Mouse (Mus musculus) gastrocnemius, adult 2 months (tissue): ENCODE results near the gene Tmem132c. TPM values are rescaled to one million over a fixed set of nuclear protein-coding genes. Genes with fewer than 3 reads are reported as not detected.
A peak's percentile ranks its signal among the peaks of the same experiment; 100 is the strongest.

Experiments
- DNase-seq: peaks from one replicate; pipeline ENCODE4 v3.0.0; 2022
- H3K27ac ChIP-seq: fragments of 200-600 bp; 2 replicates; pipeline ENCODE4 v1.8.1; 2022; ENCODE audit warnings: mild to moderate bottlenecking
- H3K4me3 ChIP-seq: fragments of 200-600 bp; 2 replicates; pipeline ENCODE4 v1.8.1; 2022; ENCODE audit warnings: mild to moderate bottlenecking, moderate library complexity
- CTCF ChIP-seq: fragments of 200-600 bp; IDR thresholded peaks from 2 replicates; pipeline ENCODE4 v1.8.1; 2022; ENCODE audit warnings: antibody characterized with exemption, mild to moderate bottlenecking, moderate library complexity
- intact Hi-C: fragments of 180-260 bp; cut with DNase I; formaldehyde crosslinking; loops from one replicate; pipeline ENCODE4 v1.15.1; 2025
- total RNA-seq, 2 experiments: library from RNA; stranded (reverse); gene quantifications; 2 replicates each; pipeline ENCODE4 v1.2.3; 2021

Gene Tmem132c
- total RNA-seq, 2 experiments from 2014 or later, result 0.17 TPM; not detected in 1

- TF ChIP-seq CTCF, result peak; percentile 35
- intact Hi-C loops, result no loop called here
- no peak for DNase-seq
- Histone ChIP-seq H3K4me3 (no peak overlapping the region), H3K27ac (no peak overlapping the region)
Observed at GRCm38 (mm10) chr5:127587854-127588253, 346.2 kb downstream of the Tmem132c start.

- TF ChIP-seq CTCF, result no peak
- no peak overlapping the region for H3K4me3 ChIP-seq
- no peak for DNase-seq
- no peak overlapping the region for H3K27ac ChIP-seq
- intact Hi-C loops, result loop anchor here (5.0 kb wide), 1 partner anchor 55 kb away; no protein-coding TSS in a partner anchor
Observed at GRCm38 (mm10) chr5:127592406-127592805, 350.8 kb downstream of the Tmem132c start.

- peak; percentile 59 for TF ChIP-seq CTCF
- intact Hi-C loops, result loop anchor here (5.0 kb wide), 1 partner anchor 54 kb away; no protein-coding TSS in a partner anchor
- no peak overlapping the region for H3K27ac ChIP-seq
- DNase-seq, result no peak
- H3K4me3 ChIP-seq, result no peak overlapping the region
Observed at GRCm38 (mm10) chr5:127592854-127593253, 351.2 kb downstream of the Tmem132c start.

- DNase-seq, result peak; percentile 42
- no peak for TF ChIP-seq CTCF
- Histone ChIP-seq H3K27ac (peak overlapping the region; percentile 86), H3K4me3 (no peak overlapping the region)
- intact Hi-C loops, result loop anchor here (1.0 to 2.0 kb wide), 2 partner anchors 15 to 20 kb away; no protein-coding TSS in a partner anchor
Observed at GRCm38 (mm10) chr5:127595676-127596075, 354.1 kb downstream of the Tmem132c start.

GRCm38 (mm10) chr5:127596862-127597261 is 355.3 kb downstream of the Tmem132c start:
- intact Hi-C loops, result no loop called here
- H3K27ac ChIP-seq, result peak overlapping the region; percentile 86
- DNase-seq, result no peak
- no peak overlapping the region for H3K4me3 ChIP-seq
- no peak for TF ChIP-seq CTCF

GRCm38 (mm10) chr5:127602996-127603395 is 361.4 kb downstream of the Tmem132c start:
- no peak overlapping the region for H3K27ac ChIP-seq
- intact Hi-C loops, result no loop called here
- H3K4me3 ChIP-seq, result no peak overlapping the region
- no peak for TF ChIP-seq CTCF
- DNase-seq, result no peak

- no peak for TF ChIP-seq CTCF
- intact Hi-C loops, result no loop called here
- no peak overlapping the region for H3K4me3 ChIP-seq
- DNase-seq, result no peak
- peak overlapping the region; percentile 89 for H3K27ac ChIP-seq
Observed at GRCm38 (mm10) chr5:127607507-127607906, 365.9 kb downstream of the Tmem132c start.

- DNase-seq, result no peak
- Histone ChIP-seq H3K27ac (peak overlapping the region; percentile 89), H3K4me3 (no peak overlapping the region)
- intact Hi-C loops, result no loop called here
- no peak for TF ChIP-seq CTCF
Observed at GRCm38 (mm10) chr5:127609191-127609714, 367.6 kb downstream of the Tmem132c start.

GRCm38 (mm10) chr5:127610787-127611509 is 369.3 kb downstream of the Tmem132c start:
- intact Hi-C loops, result loop anchor here (2.0 to 10.0 kb wide), 2 partner anchors 16 to 1404 kb away; no protein-coding TSS in a partner anchor
- Histone ChIP-seq H3K4me3 (peak overlapping the region; percentile 32), H3K27ac (peak overlapping the region; percentile 89)
- no peak for TF ChIP-seq CTCF
- peak; percentile 76 for DNase-seq

- no peak for DNase-seq
- Histone ChIP-seq H3K4me3 (no peak overlapping the region; the same call in 1 of the 2 replicates), H3K27ac (peak overlapping the region; percentile 89)
- intact Hi-C loops, result loop anchor here (2.0 to 10.0 kb wide), 2 partner anchors 17 to 1403 kb away; no protein-coding TSS in a partner anchor
- TF ChIP-seq CTCF, result no peak
Observed at GRCm38 (mm10) chr5:127611881-127612280, 370.3 kb downstream of the Tmem132c start.

GRCm38 (mm10) chr5:127612397-127612796 is 370.8 kb downstream of the Tmem132c start:
- intact Hi-C loops, result loop anchor here (10.0 kb wide), 1 partner anchor 1402 kb away; no protein-coding TSS in a partner anchor
- TF ChIP-seq CTCF, result no peak
- DNase-seq, result no peak
- H3K27ac ChIP-seq, result peak overlapping the region; percentile 89
- H3K4me3 ChIP-seq, result no peak overlapping the region
